Comparison of ENCODE assay signal across 8 mouse cellular contexts in the genomic region with DNA sequence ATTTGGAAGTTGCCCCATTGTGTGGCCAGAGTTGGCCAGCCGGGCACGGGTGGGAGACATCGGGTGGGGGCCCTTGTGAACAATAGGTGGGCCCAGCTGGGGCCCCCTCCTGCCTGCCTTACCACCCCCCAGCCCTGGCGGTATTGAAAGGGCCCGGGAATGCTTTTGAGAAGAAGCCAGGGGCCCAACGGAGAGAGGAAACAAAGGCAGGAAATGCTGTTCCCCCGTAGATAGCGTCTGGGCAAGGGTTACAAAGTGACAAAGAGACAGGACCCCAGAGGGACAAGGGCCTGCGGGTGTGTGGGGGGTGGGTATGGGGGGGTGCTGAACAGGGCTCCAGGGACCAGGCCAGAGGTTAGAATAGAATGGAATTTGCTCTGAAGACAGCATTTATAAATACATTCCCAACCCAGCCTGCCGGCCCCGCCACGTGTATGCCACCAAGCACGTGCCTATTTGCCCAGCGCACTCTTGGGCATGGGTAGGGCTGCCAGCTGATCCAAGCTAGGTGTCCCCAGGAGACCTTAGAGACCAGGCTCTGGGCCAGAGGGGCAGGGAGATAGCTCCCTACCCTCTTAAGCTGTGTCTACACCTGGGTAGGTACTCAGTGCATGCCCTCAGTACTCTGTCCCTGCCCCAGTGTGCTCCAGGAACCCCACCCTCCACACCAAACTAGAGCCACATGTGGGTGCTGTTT. TPM values are rescaled to one million over a fixed set of nuclear protein-coding genes. Genes with fewer than 3 reads are reported as not detected.
DNase-seq lines count a peak whose midpoint lies in the region; ATAC-seq and TF ChIP-seq lines count a peak whose summit lies in the region.

No protein-coding gene starts in this region.

- TF ChIP-seq CTCF in layer of hippocampus, adult 2 months (conservative IDR thresholded peaks at IDR 0.05): no peak

- peak overlapping the region; percentile 11; the same call in 1 of the 2 replicates for H3K4me2 ChIP-seq in heart, embryonic 12.5 days
- no peak overlapping the region for H3K4me2 ChIP-seq in kidney, embryonic 15.5 days
- H3K4me2 ChIP-seq in midbrain, embryonic 14.5 days (ENCODE audit: low read length): no peak overlapping the region

- WGBS in heart, embryonic 12.5 days: 38% methylated on average over 14 of the region's 14 CpGs
- WGBS in kidney, embryonic 15.5 days: 54% methylated on average over 14 of the region's 14 CpGs
- 15% methylated on average over 14 of the region's 14 CpGs for WGBS in midbrain, embryonic 14.5 days

- H3K27ac ChIP-seq in layer of hippocampus, adult 2 months: peak overlapping the region; percentile 71
- H3K27ac ChIP-seq in heart, embryonic 12.5 days (ENCODE audit: poor library complexity, severe bottlenecking): no peak overlapping the region
- peak overlapping the region; percentile 64 for H3K27ac ChIP-seq in kidney, embryonic 15.5 days
- H3K27ac ChIP-seq in midbrain, embryonic 14.5 days (replicated peaks; ENCODE audit: low read depth, low read length): no peak overlapping the region; the same call in 1 of the 2 replicates

- peak overlapping the region; percentile 18 for H3K9ac ChIP-seq in heart, embryonic 12.5 days
- H3K9ac ChIP-seq in kidney, embryonic 15.5 days: no peak overlapping the region
- H3K9ac ChIP-seq in midbrain, embryonic 14.5 days (replicated peaks; ENCODE audit: low read length): no peak overlapping the region; the same call in 1 of the 2 replicates

- peaks cover 50% of the 10 kb centered on the region for H3K4me1 ChIP-seq in heart, embryonic 12.5 days (replicated peaks)
- peaks cover 17% of the 10 kb centered on the region for H3K4me1 ChIP-seq in kidney, embryonic 15.5 days
- peaks cover 10% of the 10 kb centered on the region for H3K4me1 ChIP-seq in midbrain, embryonic 14.5 days (ENCODE audit: control insufficient read depth, insufficient read depth, low read length)

- ATAC-seq in heart, embryonic 12.5 days (ENCODE audit: insufficient number of reproducible peaks, low FRiP score): 0 out of 2 replicates have a peak, but pooled peaks have one; percentile 33
- ATAC-seq in kidney, embryonic 15.5 days (replicated peaks; ENCODE audit: low FRiP score): no peak; the same call in 1 of the 2 replicates
- no peak for ATAC-seq in midbrain, embryonic 14.5 days (ENCODE audit: low FRiP score, low TSS enrichment)

- no peak for DNase-seq in layer of hippocampus, adult 2 months (ENCODE audit: low spot score in 2 of 2)
- no peak for DNase-seq in layer of hippocampus, postnatal 14 days (ENCODE audit: low spot score in 2 of 2)
- DNase-seq in midbrain, embryonic 14.5 days: peak; percentile 22
- no peak for DNase-seq in adipocyte (ENCODE audit: low spot score)
- DNase-seq in layer of hippocampus, postnatal 10 days (ENCODE audit: low spot score in 2 of 2): no peak
- DNase-seq in yolk sac, embryonic 10.5 days (ENCODE audit: low spot score): no peak

- no peaks in the 10 kb centered on the region for H3K36me3 ChIP-seq in heart, embryonic 12.5 days
- H3K36me3 ChIP-seq in kidney, embryonic 15.5 days: 0 out of 2 replicates have a peak, but pooled peaks cover 3% of the 10 kb centered on the region
- no peaks in the 10 kb centered on the region for H3K36me3 ChIP-seq in midbrain, embryonic 14.5 days (ENCODE audit: control insufficient read depth, insufficient read depth, low read length)

- peaks cover 11% of the 10 kb centered on the region; the same call in 1 of the 2 replicates for H3K27me3 ChIP-seq in heart, embryonic 12.5 days (replicated peaks)
- H3K27me3 ChIP-seq in kidney, embryonic 15.5 days: no peaks in the 10 kb centered on the region
- no peaks in the 10 kb centered on the region for H3K27me3 ChIP-seq in midbrain, embryonic 14.5 days (ENCODE audit: control insufficient read depth, insufficient read depth, low read length)

- no peak overlapping the region for H3K4me3 ChIP-seq in layer of hippocampus, adult 2 months
- no peak overlapping the region for H3K4me3 ChIP-seq in heart, embryonic 12.5 days
- H3K4me3 ChIP-seq in kidney, embryonic 15.5 days (replicated peaks): no peak overlapping the region
- no peak overlapping the region for H3K4me3 ChIP-seq in midbrain, embryonic 14.5 days (replicated peaks; ENCODE audit: low read depth, low read length)

- H3K9me3 ChIP-seq in heart, embryonic 12.5 days (replicated peaks): no peaks in the 10 kb centered on the region
- no peaks in the 10 kb centered on the region for H3K9me3 ChIP-seq in kidney, embryonic 15.5 days (replicated peaks)
- H3K9me3 ChIP-seq in midbrain, embryonic 14.5 days (ENCODE audit: control insufficient read depth, low read length): no peaks in the 10 kb centered on the region

RNA-seq across cellular contexts. Expression of a gene that starts 10.0 kb away (rescaled TPM):
- total RNA-seq in layer of hippocampus, adult 2 months (2021): 10 to 100 TPM; 27.4 to 29.3 TPM
- total RNA-seq in layer of hippocampus, postnatal 14 days (2021): 10 to 100 TPM; 45.4 to 48.1 TPM
- 1.7 and 2.3 TPM in 2 replicates for polyA plus RNA-seq in heart, embryonic 12.5 days (2016; fragmentation: Nextera tagmentation; extraction: Ambion mirVana)
- 3.8 and 5.1 TPM in 2 replicates for polyA plus RNA-seq in kidney, embryonic 15.5 days (2015; fragmentation: Nextera tagmentation; extraction: Ambion mirVana)
- polyA plus RNA-seq in midbrain, embryonic 14.5 days (2014; fragmentation: Nextera tagmentation; extraction: Ambion mirVana): 4.7 and 5.1 TPM in 2 replicates
- total RNA-seq in layer of hippocampus, postnatal 10 days (2021): 10 to 100 TPM; 51.3 to 51.6 TPM

RNA-seq across cellular contexts. Expression of a gene that starts 33.9 kb away (rescaled TPM):
- total RNA-seq in layer of hippocampus, adult 2 months (2021): 10 to 100 TPM; 49.8 to 50.3 TPM
- total RNA-seq in layer of hippocampus, postnatal 14 days (2021): 10 to 100 TPM; 12.8 to 15.1 TPM
- 1.4 and 1.7 TPM in 2 replicates for polyA plus RNA-seq in heart, embryonic 12.5 days (2016; fragmentation: Nextera tagmentation; extraction: Ambion mirVana)
- polyA plus RNA-seq in kidney, embryonic 15.5 days (2015; fragmentation: Nextera tagmentation; extraction: Ambion mirVana): 2.9 and 3.0 TPM in 2 replicates
- polyA plus RNA-seq in midbrain, embryonic 14.5 days (2014; fragmentation: Nextera tagmentation; extraction: Ambion mirVana): 4.4 TPM in 2 replicates
- total RNA-seq in layer of hippocampus, postnatal 10 days (2021): 1 to 10 TPM; 7.9 to 9.6 TPM

Comparison
In these comparisons a context has a peak if more than half of its experiments do, and no peak if none do; other contexts are left out.
1. H3K27ac ChIP-seq: peak in layer of hippocampus, adult 2 months (single experiment) and kidney, embryonic 15.5 days (single experiment); none in heart, embryonic 12.5 days (single experiment) and midbrain, embryonic 14.5 days (single experiment).